Mouse (Mus musculus) olfactory bulb, adult 2 months (tissue): Measurements from ENCODE around the gene Atp6v1g3. TPM values are rescaled to one million over a fixed set of nuclear protein-coding genes. Genes with fewer than 3 reads are reported as not detected.

Source experiments
- H3K27ac ChIP-seq: fragments of 200-500 bp; 2 replicates; pipeline ENCODE4 v1.5.1; 2012; ENCODE audit warnings: low read depth, low read length; ENCODE audit not compliant: insufficient read depth
- H3K4me1 ChIP-seq: fragments of 200-500 bp; 2 replicates; pipeline ENCODE4 v1.6.1; 2012; ENCODE audit warnings: low read length; ENCODE audit not compliant: control insufficient read depth, insufficient read depth
- H3K4me3 ChIP-seq: fragments of 200-500 bp; 2 replicates; pipeline ENCODE4 v1.5.1; 2012; ENCODE audit warnings: mild to moderate bottlenecking, low read depth, low read length, moderate library complexity; ENCODE audit not compliant: insufficient read depth
- CTCF ChIP-seq: fragments of 200-500 bp; IDR thresholded peaks from 2 replicates; pipeline ENCODE4 v1.5.1; 2012; ENCODE audit warnings: low read depth, mild to moderate bottlenecking, low read length, moderate library complexity; ENCODE audit not compliant: insufficient read depth
- POLR2A ChIP-seq: fragments of 200-500 bp; IDR thresholded peaks from 2 replicates; pipeline ENCODE4 v1.6.1; 2012; ENCODE audit warnings: mild to moderate bottlenecking, low read depth, low read length, moderate library complexity; ENCODE audit not compliant: insufficient read depth
- WGBS: fragments of 180-500 bp; shearing (Covaris S2); methylation state at CpG from one replicate; pipeline ENCODE4 v1.1.7; 2018; 5-methylcytosine and 5-hydroxymethylcytosine counted together
- polyA plus RNA-seq: library from polyadenylated mRNA; stranded (reverse); fragments of >200 nt; gene quantifications from 2 replicates; pipeline ENCODE4 v1.2.4, GENCODE M21; 2012; ENCODE audit warnings: low replicate concordance; ENCODE audit not compliant: missing spikeins, insufficient read depth, insufficient read length

Gene Atp6v1g3
- polyA plus RNA-seq, 1 experiment = not detected

- 68% methylated on average over 6 of the region's 6 CpGs for WGBS
- no peak overlapping the region for H3K27ac ChIP-seq
- TF ChIP-seq POLR2A = no peak
- no peak for TF ChIP-seq CTCF
- no peaks in the 10 kb centered on the region for H3K4me1 ChIP-seq
- H3K4me3 ChIP-seq = no peak overlapping the region
Measured at GRCm38 (mm10) chr1:138281139-138281538, 7.6 kb downstream of the Atp6v1g3 start.

- Histone ChIP-seq H3K27ac (no peak overlapping the region), H3K4me1 (no peaks in the 10 kb centered on the region), H3K4me3 (no peak overlapping the region)
- TF ChIP-seq CTCF = no peak
- TF ChIP-seq POLR2A = no peak
- WGBS = 82% methylated on average over 3 of the region's 3 CpGs
Measured at GRCm38 (mm10) chr1:138282413-138283141, 9.0 kb downstream of the Atp6v1g3 start.

DNA sequence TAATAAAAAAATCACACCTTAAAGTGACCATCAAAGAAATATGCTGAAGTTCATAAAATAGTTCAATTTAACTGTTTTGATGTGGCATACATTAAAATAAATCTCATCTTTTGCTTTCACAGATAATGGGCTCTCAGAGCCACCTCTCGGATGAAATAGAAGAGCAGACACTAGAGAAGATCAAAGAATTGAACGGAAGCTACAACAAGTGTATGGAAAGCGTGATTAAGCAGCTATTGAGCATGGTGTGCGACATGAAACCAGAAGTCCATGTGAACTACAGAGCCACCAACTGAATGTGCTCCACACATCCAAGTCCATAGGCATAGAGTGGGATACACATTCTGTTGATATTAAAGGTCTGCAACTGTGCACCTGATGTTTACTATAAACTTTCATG, 14.1 kb downstream of the Atp6v1g3 start:
- Histone ChIP-seq H3K27ac (no peak overlapping the region), H3K4me1 (no peaks in the 10 kb centered on the region), H3K4me3 (no peak overlapping the region)
- TF ChIP-seq CTCF (no peak), POLR2A (no peak)
- 97% methylated on average over 4 of the region's 4 CpGs for WGBS

DNA sequence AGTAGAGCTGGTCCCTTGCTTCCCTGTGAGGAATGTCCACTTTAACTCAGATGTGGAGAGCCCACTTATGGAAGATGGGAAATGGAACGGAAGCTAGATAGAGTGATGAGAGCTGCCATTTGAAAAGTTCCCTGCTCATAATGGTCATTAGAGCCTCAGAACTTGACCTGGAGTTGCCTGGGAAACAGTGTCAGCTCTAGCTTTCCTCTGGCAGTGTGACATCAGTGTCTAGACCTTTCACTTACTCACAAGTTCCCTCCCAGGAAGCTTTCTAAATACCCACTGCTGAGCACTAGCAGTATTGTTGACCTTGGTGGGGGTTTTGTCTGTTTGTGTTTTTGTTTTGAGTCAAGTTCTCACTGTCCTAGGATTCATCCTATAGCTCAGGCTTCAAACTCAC, 15.2 kb downstream of the Atp6v1g3 start:
- Histone ChIP-seq H3K4me3 (no peak overlapping the region), H3K27ac (no peak overlapping the region), H3K4me1 (no peaks in the 10 kb centered on the region)
- WGBS = 71% methylated on average over 1 of the region's 1 CpGs
- TF ChIP-seq POLR2A (no peak), CTCF (no peak)

- H3K4me3 ChIP-seq = no peak overlapping the region
- H3K4me1 ChIP-seq = no peaks in the 10 kb centered on the region
- 66% methylated on average over 7 of the region's 7 CpGs for WGBS
- no peak overlapping the region for H3K27ac ChIP-seq
- no peak for TF ChIP-seq CTCF
- no peak for TF ChIP-seq POLR2A
Measured at GRCm38 (mm10) chr1:138289455-138290425, 16.2 kb downstream of the Atp6v1g3 start.

DNA sequence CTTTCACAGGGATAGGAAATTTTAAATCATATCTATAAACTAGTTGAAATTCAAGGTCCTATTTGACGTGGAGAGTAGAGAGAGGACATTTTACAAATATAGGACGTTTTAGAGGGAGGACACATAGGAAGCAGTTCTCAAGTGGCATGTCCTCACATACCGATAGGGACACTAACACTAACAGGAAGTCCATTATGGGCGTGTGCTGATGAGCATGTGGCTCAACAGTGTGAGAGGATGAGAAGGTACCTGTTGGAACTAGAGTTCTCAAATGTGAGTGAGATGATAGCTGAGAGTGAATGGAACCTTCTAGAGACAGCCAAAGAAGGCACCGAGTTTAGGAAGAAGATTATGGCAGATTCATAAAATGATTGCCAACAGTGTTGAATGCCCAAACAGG, 17.9 kb downstream of the Atp6v1g3 start:
- Histone ChIP-seq H3K4me3 (no peak overlapping the region), H3K4me1 (no peaks in the 10 kb centered on the region), H3K27ac (no peak overlapping the region)
- TF ChIP-seq POLR2A = no peak
- TF ChIP-seq CTCF = no peak
- 91% methylated on average over 5 of the region's 5 CpGs for WGBS

GRCm38 (mm10) chr1:138294487-138294886, 20.9 kb downstream of the Atp6v1g3 start:
- TF ChIP-seq POLR2A (no peak), CTCF (no peak)
- no peak overlapping the region for H3K27ac ChIP-seq
- no peak overlapping the region for H3K4me3 ChIP-seq
- H3K4me1 ChIP-seq = no peaks in the 10 kb centered on the region
- 87% methylated on average over 5 of the region's 5 CpGs for WGBS

DNA sequence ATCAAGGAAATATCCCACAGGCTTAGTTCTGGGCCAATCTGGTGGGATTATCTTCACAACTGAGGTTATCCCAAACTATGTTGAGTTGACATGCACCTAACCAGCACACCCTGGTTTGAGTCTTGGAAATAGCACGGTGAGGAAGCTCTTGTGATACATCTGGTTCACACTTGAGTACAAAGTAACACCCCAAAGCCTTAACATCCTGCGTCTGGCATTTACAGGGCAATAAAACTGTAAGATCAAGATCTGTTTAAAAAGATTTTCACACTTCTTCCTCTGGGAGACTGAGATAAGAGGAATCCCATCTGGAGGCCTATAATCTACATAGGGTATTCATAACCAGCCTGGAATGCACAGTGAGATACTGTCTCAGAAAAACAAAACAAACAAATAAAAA, 24.6 kb downstream of the Atp6v1g3 start:
- Histone ChIP-seq H3K4me1 (no peaks in the 10 kb centered on the region), H3K4me3 (no peak overlapping the region), H3K27ac (no peak overlapping the region)
- no peak for TF ChIP-seq POLR2A
- no peak for TF ChIP-seq CTCF
- 95% methylated on average over 2 of the region's 2 CpGs for WGBS

DNA sequence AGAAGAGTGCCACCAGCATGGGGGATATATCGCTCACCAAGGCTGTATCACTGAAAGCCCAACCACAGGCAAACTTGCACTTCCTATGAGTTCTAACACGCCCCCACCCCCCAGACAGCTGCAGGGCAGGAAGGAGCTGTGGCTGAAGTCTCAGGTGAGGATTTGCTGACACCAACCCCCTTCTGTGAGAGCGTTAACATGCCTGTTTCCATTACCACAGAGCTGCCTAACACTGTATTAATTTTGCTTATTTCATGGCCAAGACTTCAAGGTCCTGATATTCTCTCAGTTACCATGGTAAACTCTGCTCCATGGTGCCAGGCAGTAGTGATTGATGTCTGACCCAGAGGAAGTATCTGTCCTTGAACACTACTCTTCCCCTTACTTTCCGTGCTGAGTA, 26.0 kb downstream of the Atp6v1g3 start:
- Histone ChIP-seq H3K4me3 (no peak overlapping the region), H3K27ac (no peak overlapping the region), H3K4me1 (no peaks in the 10 kb centered on the region)
- TF ChIP-seq POLR2A = no peak
- no peak for TF ChIP-seq CTCF
- 79% methylated on average over 4 of the region's 4 CpGs for WGBS
